ENCODE assay signal across 21 mouse cellular contexts in the genomic region with DNA sequence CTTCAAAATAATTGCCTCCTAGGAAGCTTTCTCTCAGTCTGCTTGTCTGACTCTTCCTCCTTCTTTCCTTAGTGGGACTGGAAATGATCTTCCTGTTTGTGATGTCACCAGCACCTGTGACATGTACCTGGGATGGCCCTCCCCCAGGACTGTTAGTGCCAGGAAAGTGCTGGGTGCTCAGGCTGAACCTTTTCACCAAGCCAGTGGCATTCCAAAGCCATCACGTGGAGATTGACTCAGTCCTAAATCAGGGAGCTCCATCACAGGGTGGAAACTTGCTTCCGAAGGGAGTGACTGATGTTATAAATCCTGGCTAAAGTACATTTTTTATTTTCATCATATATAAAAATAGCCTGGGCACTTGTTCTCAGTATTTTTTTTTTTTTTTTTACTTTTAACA.
A peak's percentile ranks its signal among the peaks of the same experiment; 100 is the strongest.
DNase-seq lines count a peak whose midpoint lies in the region; ATAC-seq and TF ChIP-seq lines count a peak whose summit lies in the region.
"Had no signal": no experiment of that assay in that cellular context is flagged by ENCODE, and none has a peak within 500 bp of the region (broad histone marks: within the 10 kb centered on the region; RNA-seq: fewer than 3 reads in every experiment).

No protein-coding gene starts in this region.

- H3K36me3 ChIP-seq in kidney, embryonic 15.5 days = no peaks in the 10 kb centered on the region
- H3K36me3 ChIP-seq in myocyte (ENCODE audit: control insufficient read depth, insufficient read depth) = no peaks in the 10 kb centered on the region
- H3K36me3 ChIP-seq: embryonic facial prominence, embryonic 13.5 days; forebrain, embryonic 15.5 days; heart, embryonic 15.5 days; hindbrain, embryonic 10.5 days had no signal

- ATAC-seq in kidney, embryonic 15.5 days (replicated peaks; ENCODE audit: low FRiP score) = 0 out of 2 replicates have a peak, but pooled peaks have one; percentile 46
- ATAC-seq: forebrain, embryonic 15.5 days had no signal

- H3K9me3 ChIP-seq in kidney, embryonic 15.5 days (replicated peaks) = no peaks in the 10 kb centered on the region
- H3K9me3 ChIP-seq: embryonic facial prominence, embryonic 13.5 days; forebrain, embryonic 15.5 days; heart, embryonic 15.5 days; hindbrain, embryonic 10.5 days had no signal

- no peak for TF ChIP-seq CTCF in cerebellum, adult 2 months (IDR thresholded peaks at IDR 0.05; ENCODE audit: borderline replicate concordance, insufficient read depth, low read depth, low read length)

- no peak overlapping the region for H3K9ac ChIP-seq in kidney, embryonic 15.5 days
- H3K9ac ChIP-seq: embryonic facial prominence, embryonic 13.5 days; forebrain, embryonic 15.5 days; heart, embryonic 15.5 days; hindbrain, embryonic 14.5 days had no signal

- H3K4me3 ChIP-seq in kidney, embryonic 15.5 days (replicated peaks) = no peak overlapping the region
- no peak overlapping the region for H3K4me3 ChIP-seq in myocyte
- no peak overlapping the region for H3K4me3 ChIP-seq in cerebellum, adult 2 months (replicated peaks; ENCODE audit: insufficient read depth, low read depth, low read length)
- H3K4me3 ChIP-seq: embryonic facial prominence, embryonic 13.5 days; forebrain, embryonic 15.5 days; heart, adult 2 months; heart, embryonic 15.5 days; hindbrain, embryonic 10.5 days had no signal

- intact Hi-C loops in gastrocnemius, postnatal 36 days (cut with DNase I) = no loop called here

- H3K79me2 ChIP-seq in myocyte (ENCODE audit: control insufficient read depth, insufficient read depth) = no peaks in the 10 kb centered on the region

- no peak overlapping the region for H3K27ac ChIP-seq in kidney, embryonic 15.5 days
- H3K27ac ChIP-seq in cerebellum, adult 2 months (ENCODE audit: insufficient read depth, low read length) = no peak overlapping the region
- H3K27ac ChIP-seq: embryonic facial prominence, embryonic 13.5 days; forebrain, embryonic 15.5 days; heart, adult 2 months; heart, embryonic 15.5 days; hindbrain, embryonic 10.5 days; hindbrain, embryonic 14.5 days had no signal

- peak; percentile 10 for DNase-seq in gastrocnemius, adult 18-20 months (ENCODE audit: low spot score)
- no peak for DNase-seq in gastrocnemius, postnatal 36 days
- no peak for DNase-seq in kidney, postnatal 10 days
- peak; percentile 54 for DNase-seq in Muller cell, postnatal 12 days (ENCODE audit: inconsistent ontology term)
- no peak for DNase-seq in thymus, postnatal 10 days (ENCODE audit: low spot score in 2 of 2)
- no peak for DNase-seq in cerebellum, adult 2 months
- DNase-seq: adrenal gland, postnatal 10 days; cerebellum, adult 11 months; cerebellum, adult 9-10 months; cerebellum, postnatal 36 days; gastrocnemius, postnatal 10 days; heart, adult 2 months had no signal

- no peak for TF ChIP-seq POLR2A in myocyte (IDR thresholded peaks at IDR 0.05; ENCODE audit: insufficient read length, low read depth)
- no peak for TF ChIP-seq POLR2A in cerebellum, adult 2 months (IDR thresholded peaks at IDR 0.05; ENCODE audit: borderline replicate concordance, insufficient read depth, low read length)

- no peak overlapping the region for H3K4me2 ChIP-seq in kidney, embryonic 15.5 days
- peak overlapping the region; percentile 20 for H3K4me2 ChIP-seq in myocyte (ENCODE audit: low read depth)
- H3K4me2 ChIP-seq: embryonic facial prominence, embryonic 13.5 days; forebrain, embryonic 15.5 days; heart, embryonic 11.5 days; heart, embryonic 15.5 days; hindbrain, embryonic 14.5 days had no signal

- WGBS in kidney, embryonic 15.5 days = 34% methylated on average over 2 of the region's 2 CpGs
- WGBS in cerebellum, adult 2 months = 72% methylated on average over 2 of the region's 2 CpGs

- no peaks in the 10 kb centered on the region for H3K27me3 ChIP-seq in kidney, embryonic 15.5 days
- no peaks in the 10 kb centered on the region for H3K27me3 ChIP-seq in myocyte (ENCODE audit: control insufficient read depth, insufficient read depth, insufficient read length)
- no peaks in the 10 kb centered on the region for H3K27me3 ChIP-seq in cerebellum, adult 2 months (ENCODE audit: control insufficient read depth, insufficient read depth, low read length)
- H3K27me3 ChIP-seq: CH12.LX; embryonic facial prominence, embryonic 13.5 days; forebrain, embryonic 15.5 days; heart, embryonic 15.5 days had no signal

- no peak overlapping the region for H3ac ChIP-seq in myocyte (ENCODE audit: control insufficient read depth, insufficient read length)

- H3K4me1 ChIP-seq in kidney, embryonic 15.5 days = no peaks in the 10 kb centered on the region
- no peaks in the 10 kb centered on the region for H3K4me1 ChIP-seq in cerebellum, adult 2 months (ENCODE audit: control insufficient read depth, insufficient read depth, low read length)
- H3K4me1 ChIP-seq: embryonic facial prominence, embryonic 13.5 days; forebrain, embryonic 15.5 days; heart, embryonic 15.5 days; hindbrain, embryonic 10.5 days had no signal

TF ChIP-seq in myocyte, 11 proteins besides CTCF, POLR2A, EP300 and RAD21:
- TF ChIP-seq E2F4 (IDR thresholded peaks at IDR 0.05; ENCODE audit: insufficient read depth) (no peak), USF1 (IDR thresholded peaks at IDR 0.05; ENCODE audit: low read depth) (peak; percentile 94), MAX (IDR thresholded peaks at IDR 0.05; ENCODE audit: low read depth) (no peak), MYOD1 (IDR thresholded peaks at IDR 0.05; ENCODE audit: control insufficient read depth in 1 of 3, insufficient read length in 2 of 3, low read depth in 2 of 3) (peak in 1 of 3 experiments; percentile 25)

Comparison
In these comparisons a context has a peak if more than half of its experiments do, and no peak if none do; other contexts are left out.
1. DNase-seq: peak in gastrocnemius, adult 18-20 months (single experiment) and Muller cell, postnatal 12 days (single experiment); none in gastrocnemius, postnatal 36 days (0 of 2), kidney, postnatal 10 days (single experiment), thymus, postnatal 10 days (0 of 2) and cerebellum, adult 2 months (0 of 2).